Mouse (Mus musculus) olfactory bulb, adult 2 months (tissue): ENCODE data around the gene H1fnt. TPM values are rescaled to one million over a fixed set of nuclear protein-coding genes. Genes with fewer than 3 reads are reported as not detected.

Experiments
- H3K27ac ChIP-seq: fragments of 200-500 bp; 2 replicates; pipeline ENCODE4 v1.5.1; 2012; ENCODE audit warnings: low read depth, low read length; ENCODE audit not compliant: insufficient read depth
- H3K4me1 ChIP-seq: fragments of 200-500 bp; 2 replicates; pipeline ENCODE4 v1.6.1; 2012; ENCODE audit warnings: low read length; ENCODE audit not compliant: control insufficient read depth, insufficient read depth
- H3K4me3 ChIP-seq: fragments of 200-500 bp; 2 replicates; pipeline ENCODE4 v1.5.1; 2012; ENCODE audit warnings: mild to moderate bottlenecking, low read depth, low read length, moderate library complexity; ENCODE audit not compliant: insufficient read depth
- CTCF ChIP-seq: fragments of 200-500 bp; IDR thresholded peaks from 2 replicates; pipeline ENCODE4 v1.5.1; 2012; ENCODE audit warnings: low read depth, mild to moderate bottlenecking, low read length, moderate library complexity; ENCODE audit not compliant: insufficient read depth
- POLR2A ChIP-seq: fragments of 200-500 bp; IDR thresholded peaks from 2 replicates; pipeline ENCODE4 v1.6.1; 2012; ENCODE audit warnings: mild to moderate bottlenecking, low read depth, low read length, moderate library complexity; ENCODE audit not compliant: insufficient read depth
- WGBS: fragments of 180-500 bp; shearing (Covaris S2); methylation state at CpG from one replicate; pipeline ENCODE4 v1.1.7; 2018; 5-methylcytosine and 5-hydroxymethylcytosine counted together
- polyA plus RNA-seq: library from polyadenylated mRNA; stranded (reverse); fragments of >200 nt; gene quantifications from 2 replicates; pipeline ENCODE4 v1.2.4, GENCODE M21; 2012; ENCODE audit warnings: low replicate concordance; ENCODE audit not compliant: missing spikeins, insufficient read depth, insufficient read length

The H1fnt gene
- polyA plus RNA-seq, 1 experiment: not detected

DNA sequence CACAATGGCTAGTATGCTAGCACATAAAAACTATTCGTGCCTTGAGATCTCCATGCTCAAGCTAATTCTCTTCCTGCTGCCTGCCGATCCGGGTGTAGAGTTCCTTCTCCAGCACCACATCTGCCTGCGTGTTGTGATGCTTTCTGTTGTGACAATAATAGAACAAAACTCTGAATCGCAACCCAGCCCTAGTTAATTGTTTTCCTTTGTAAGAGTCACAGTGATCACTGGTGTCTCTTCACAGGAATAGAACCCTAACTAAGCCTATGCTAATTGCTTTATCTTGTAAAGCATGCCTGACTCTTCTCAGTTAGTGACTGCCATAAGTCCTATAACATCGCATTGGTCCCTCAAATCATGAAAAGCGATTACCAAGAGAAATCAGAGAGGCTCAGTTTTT, 31.0 kb downstream of the H1fnt start:
- no peak overlapping the region for H3K27ac ChIP-seq
- 39% methylated on average over 7 of the region's 7 CpGs for WGBS
- H3K4me1 ChIP-seq: peaks cover 6% of the 10 kb centered on the region; the same call in 1 of the 2 replicates
- no peak for TF ChIP-seq CTCF
- TF ChIP-seq POLR2A: no peak
- no peak overlapping the region for H3K4me3 ChIP-seq

DNA sequence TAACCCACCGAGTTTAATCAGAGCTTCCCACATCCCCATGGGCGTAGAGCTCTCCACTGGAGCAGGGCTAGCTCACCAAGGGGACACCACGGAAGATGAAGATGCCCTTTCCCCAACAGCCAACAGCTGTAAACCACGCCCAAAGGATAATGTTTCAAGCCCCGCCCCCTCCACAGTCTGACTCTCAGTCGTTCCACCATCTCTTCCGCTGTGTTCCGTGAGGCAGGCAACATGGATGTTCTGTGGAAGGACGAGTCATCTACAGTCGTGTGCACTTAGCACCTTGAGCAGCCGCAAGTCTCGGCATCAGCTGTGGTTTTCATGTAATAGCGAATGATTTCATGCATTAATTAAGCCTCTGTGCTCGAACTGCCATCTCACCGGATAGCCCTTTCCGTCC, 31.5 kb downstream of the H1fnt start:
- Histone ChIP-seq H3K4me3 (no peak overlapping the region), H3K4me1 (peaks cover 6% of the 10 kb centered on the region; the same call in 1 of the 2 replicates), H3K27ac (no peak overlapping the region)
- whole genome bisulfite sequencing: 30% methylated on average over 16 of the region's 16 CpGs
- TF ChIP-seq POLR2A (no peak), CTCF (no peak)

DNA sequence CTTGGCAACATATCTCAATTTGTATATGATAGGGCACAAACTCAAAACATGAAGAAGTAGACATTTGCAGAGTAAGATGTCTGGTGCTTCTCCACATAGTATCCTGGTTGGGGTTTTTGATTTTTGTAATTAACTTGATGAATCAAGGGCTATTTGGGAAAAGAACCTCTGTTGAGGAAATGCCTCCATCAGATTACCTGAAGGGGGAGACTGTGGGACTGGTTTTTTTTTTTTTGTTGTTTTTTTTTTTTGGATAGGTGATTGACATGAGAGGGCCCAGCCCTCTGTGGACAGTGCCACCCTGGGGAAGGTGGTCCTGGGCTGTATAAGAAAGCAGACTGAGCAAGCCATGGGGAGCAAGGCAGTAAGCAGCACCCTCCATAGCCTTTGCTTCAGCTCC, 34.7 kb downstream of the H1fnt start:
- Histone ChIP-seq H3K4me1 (peaks cover 6% of the 10 kb centered on the region; the same call in 1 of the 2 replicates), H3K27ac (no peak overlapping the region), H3K4me3 (no peak overlapping the region)
- TF ChIP-seq CTCF (no peak), POLR2A (no peak)

DNA sequence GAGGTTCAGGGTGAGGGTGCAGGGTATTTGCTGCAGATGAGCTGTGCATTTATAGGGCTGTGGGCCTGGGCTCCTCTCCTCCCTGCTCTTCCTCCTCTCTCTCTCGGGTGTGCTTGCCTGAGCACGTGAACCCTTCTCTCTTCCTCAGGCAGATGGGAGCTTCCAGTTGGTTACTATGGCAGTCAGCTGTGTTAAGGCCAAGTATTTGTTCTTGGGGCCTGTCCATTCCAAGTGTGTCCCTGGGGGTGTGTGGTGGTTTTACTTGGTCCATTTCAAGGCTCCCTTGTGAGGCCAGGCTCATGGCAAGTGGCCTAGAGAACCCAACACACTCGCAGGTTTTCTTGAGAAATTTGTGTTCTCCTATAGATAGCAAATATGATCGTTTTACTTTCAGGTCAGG, 36.2 kb downstream of the H1fnt start, which contains the start of the genes Gm44579 and Olfr287:
Gm44579 (minus strand) TSS at position 101 of the 400 bp plus-strand sequence.
Olfr287 (minus strand) TSS at position 180 of the 400 bp plus-strand sequence.
- H3K27ac ChIP-seq: no peak within 1 kb of the TSS
- no peak for TF ChIP-seq CTCF
- no peak for TF ChIP-seq POLR2A
- H3K4me3 ChIP-seq: no peak within 1 kb of the TSS
- 0 out of 2 replicates have a peak, but pooled peaks cover 2% of the 10 kb centered on the region for H3K4me1 ChIP-seq
- WGBS: 66% methylated on average over 4 of the region's 4 CpGs

DNA sequence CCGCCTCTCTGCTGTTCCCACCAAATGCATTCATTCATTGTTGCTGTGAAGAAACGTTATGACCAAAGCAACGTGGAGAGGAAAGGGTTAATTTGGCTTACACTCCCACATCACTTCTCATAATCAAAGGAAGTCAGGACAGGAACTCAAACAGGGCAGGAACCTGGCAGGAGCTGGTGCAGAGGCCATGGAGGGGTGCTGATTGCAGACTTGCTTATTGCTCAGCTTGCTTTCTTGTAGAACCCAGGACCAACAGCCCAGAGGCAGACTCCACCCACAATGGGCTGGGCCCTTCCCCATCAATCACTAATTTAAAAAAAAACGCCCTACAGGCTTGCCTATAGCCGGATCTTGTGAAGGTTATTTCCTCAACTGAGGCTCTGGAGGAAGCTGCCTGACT, 43.0 kb downstream of the H1fnt start:
- TF ChIP-seq POLR2A (no peak), CTCF (no peak)
- Histone ChIP-seq H3K4me3 (no peak overlapping the region), H3K4me1 (no peaks in the 10 kb centered on the region), H3K27ac (no peak overlapping the region)
- 70% methylated on average over 5 of the region's 5 CpGs for WGBS

DNA sequence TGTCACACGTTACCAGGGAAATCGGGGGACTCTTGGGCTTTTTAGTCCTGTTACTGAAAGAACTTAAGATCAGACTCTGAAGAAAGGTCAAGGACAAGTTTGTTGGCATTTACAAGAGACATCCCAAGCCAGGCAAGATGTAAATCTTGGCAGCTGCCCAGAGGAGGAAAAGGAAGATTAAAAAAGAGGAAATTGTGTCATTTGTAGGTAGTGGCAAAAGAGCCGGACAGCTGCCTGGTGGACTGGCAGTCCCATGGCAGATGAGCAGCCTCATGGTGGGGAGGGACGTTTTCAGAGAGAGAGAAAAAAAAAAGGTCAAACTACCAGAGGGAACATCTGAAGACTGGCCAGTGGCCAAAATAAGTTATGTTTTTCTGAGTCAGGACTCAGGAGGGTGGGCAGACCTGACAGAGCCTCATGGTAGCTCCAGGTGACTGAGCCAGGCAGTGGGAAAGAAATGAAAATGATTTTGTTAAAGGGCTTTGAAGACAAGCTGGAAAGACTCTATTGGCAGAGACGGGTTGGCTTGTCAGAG, 43.7 kb downstream of the H1fnt start:
- TF ChIP-seq CTCF (no peak), POLR2A (no peak)
- Histone ChIP-seq H3K4me1 (no peaks in the 10 kb centered on the region), H3K27ac (no peak overlapping the region), H3K4me3 (no peak overlapping the region)
- WGBS: 82% methylated on average over 5 of the region's 5 CpGs

DNA sequence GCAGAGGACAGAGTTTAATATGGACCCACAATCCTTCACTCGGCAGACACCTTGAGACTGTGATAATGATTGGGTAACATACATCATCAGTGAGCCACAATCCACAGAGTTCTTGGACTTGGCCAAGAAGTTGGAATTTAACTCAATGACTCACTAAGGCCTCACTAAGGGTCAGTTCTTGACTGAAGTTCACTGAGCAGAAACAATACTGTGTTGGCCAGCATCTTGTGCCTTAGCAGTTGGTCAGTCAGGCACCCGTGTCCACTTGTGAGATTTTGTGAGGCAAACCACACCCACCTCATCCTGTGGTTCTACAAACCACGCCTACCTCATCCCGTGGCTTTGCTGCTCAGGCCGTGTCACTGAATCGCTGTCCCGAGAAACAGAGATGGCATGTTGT, 47.4 kb downstream of the H1fnt start:
- H3K4me3 ChIP-seq: no peak overlapping the region
- no peak for TF ChIP-seq POLR2A
- TF ChIP-seq CTCF: no peak
- WGBS: 79% methylated on average over 7 of the region's 7 CpGs
- no peak overlapping the region for H3K27ac ChIP-seq
- no peaks in the 10 kb centered on the region for H3K4me1 ChIP-seq

Other genes starting within 250 kb of the H1fnt start
- 219 TPM in 1 of 2 replicates, not detected in the other for gene Pfkm, start 164.7 kb downstream of the H1fnt start, polyA plus RNA-seq
- not detected in 2 replicates for gene Senp1, start 163.5 kb downstream of the H1fnt start, polyA plus RNA-seq
- gene Asb8, start 91.7 kb downstream of the H1fnt start, polyA plus RNA-seq: not detected in 2 replicates
- not detected in 2 replicates for gene Ccdc184, start 90.1 kb downstream of the H1fnt start, polyA plus RNA-seq
- not detected in 2 replicates for gene Olfr288, start 61.8 kb downstream of the H1fnt start, polyA plus RNA-seq
- not detected in 2 replicates for gene Gm44579, start 36.3 kb downstream of the H1fnt start, polyA plus RNA-seq
- not detected in 2 replicates for gene Olfr287, start 36.2 kb downstream of the H1fnt start, polyA plus RNA-seq
- gene Olfr286, start 22.8 kb downstream of the H1fnt start, polyA plus RNA-seq: not detected in 2 replicates
- gene Zfp641, start 38.9 kb upstream of the H1fnt start, polyA plus RNA-seq: not detected in 2 replicates
- gene Olfr285, start 60.1 kb upstream of the H1fnt start, polyA plus RNA-seq: not detected in 2 replicates
- gene Olfr284, start 83.7 kb upstream of the H1fnt start, polyA plus RNA-seq: not detected in 2 replicates
- gene Olfr283, start 123.7 kb upstream of the H1fnt start, polyA plus RNA-seq: not detected in 2 replicates
- not detected in 2 replicates for gene Olfr282, start 173.9 kb upstream of the H1fnt start, polyA plus RNA-seq
- gene Olfr281, start 195.3 kb upstream of the H1fnt start, polyA plus RNA-seq: not detected in 2 replicates
- gene OR5BS1P, start 212.6 kb upstream of the H1fnt start, polyA plus RNA-seq: not detected in 2 replicates
- not detected in 2 replicates for gene Lalba, start 225.4 kb upstream of the H1fnt start, polyA plus RNA-seq
- gene Olfr279, start 235.1 kb upstream of the H1fnt start, polyA plus RNA-seq: 143 TPM in 1 of 2 replicates, not detected in the other